Mouse (Mus musculus): ENCODE measurements around the gene Mybl2.

Gene Mybl2

DNA sequence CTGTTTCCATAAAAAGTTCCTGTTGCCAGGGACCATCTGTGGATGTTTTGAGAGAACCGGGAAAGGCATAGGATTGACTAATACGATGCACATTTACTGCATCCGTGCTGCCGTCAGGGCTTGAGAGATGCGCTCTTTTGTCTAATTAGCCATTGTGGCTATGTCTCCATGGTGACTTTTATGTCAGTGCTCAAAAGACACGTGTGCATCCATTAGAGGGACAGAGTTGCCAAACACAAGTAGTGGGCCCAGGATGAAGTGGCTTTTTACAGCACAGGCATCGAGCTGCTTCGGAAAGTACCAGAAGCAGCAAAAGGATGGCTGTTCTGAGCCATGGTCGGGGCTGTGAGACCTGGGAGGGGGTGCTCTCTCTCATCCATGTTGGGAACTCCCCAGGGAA lies 53.9 kb downstream of the Mybl2 start:
- no peak for DNase-seq (ENCODE audit: extremely low read depth, insufficient read length, low spot score)

DNA sequence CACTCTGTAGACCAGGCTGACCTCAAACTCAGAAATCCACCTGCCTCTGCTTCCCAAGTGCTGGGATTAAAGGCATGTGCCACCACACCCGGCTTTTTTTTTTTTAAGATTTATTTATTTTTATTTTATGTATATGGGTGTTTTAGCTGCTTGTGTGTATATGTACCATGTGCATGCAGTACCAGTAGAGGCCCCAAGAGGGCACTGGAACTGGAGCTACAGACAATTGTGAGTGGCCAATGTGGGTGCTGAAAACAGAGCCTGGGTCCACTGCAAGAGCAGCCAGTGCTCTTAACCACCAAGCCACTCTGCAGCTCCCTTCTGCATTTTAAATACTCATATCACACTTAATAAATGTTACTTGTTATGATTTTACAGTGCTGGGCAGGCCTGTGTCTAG lies 56.2 kb downstream of the Mybl2 start:
- no peak for DNase-seq (ENCODE audit: extremely low read depth, insufficient read length, low spot score)

DNA sequence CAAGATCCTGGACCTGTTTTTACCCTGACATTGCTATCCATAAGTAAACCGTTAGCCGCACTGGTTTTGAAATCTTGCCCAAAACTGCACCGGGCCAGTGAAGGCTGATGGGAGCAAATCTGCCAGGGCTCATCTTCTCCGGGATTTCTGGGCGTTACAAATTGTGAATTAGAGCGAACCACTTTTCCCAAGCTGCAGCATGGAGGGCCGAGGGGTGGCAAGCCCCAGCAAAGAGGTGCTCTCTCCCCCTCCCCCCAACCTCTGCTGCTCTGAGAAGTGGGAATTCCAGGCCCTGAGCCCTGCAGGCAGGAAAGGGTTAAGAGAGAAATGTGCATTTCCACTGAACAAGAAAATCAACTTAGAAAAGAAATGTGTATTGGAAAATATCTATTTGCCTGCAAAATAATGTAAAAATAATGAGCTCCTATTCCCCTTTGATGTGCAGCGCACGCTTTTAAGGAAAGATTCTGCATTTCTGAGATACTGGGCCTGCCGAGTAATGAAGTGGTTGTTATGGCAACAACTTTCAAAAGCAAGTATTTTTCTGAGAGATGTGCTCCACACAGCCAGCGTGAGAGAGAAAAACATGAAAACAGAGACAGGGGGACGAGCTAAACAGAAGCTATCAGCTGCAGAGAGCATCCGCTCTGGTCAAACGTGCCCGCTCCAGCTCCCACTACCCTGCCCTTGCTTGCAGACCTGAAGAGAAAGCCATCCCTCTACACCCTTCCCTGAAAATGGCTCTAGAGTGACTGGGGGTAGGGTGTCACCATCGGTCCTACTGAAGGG lies 57.1 kb downstream of the Mybl2 start:
- no peak for DNase-seq (ENCODE audit: extremely low read depth, insufficient read length, low spot score)

DNA sequence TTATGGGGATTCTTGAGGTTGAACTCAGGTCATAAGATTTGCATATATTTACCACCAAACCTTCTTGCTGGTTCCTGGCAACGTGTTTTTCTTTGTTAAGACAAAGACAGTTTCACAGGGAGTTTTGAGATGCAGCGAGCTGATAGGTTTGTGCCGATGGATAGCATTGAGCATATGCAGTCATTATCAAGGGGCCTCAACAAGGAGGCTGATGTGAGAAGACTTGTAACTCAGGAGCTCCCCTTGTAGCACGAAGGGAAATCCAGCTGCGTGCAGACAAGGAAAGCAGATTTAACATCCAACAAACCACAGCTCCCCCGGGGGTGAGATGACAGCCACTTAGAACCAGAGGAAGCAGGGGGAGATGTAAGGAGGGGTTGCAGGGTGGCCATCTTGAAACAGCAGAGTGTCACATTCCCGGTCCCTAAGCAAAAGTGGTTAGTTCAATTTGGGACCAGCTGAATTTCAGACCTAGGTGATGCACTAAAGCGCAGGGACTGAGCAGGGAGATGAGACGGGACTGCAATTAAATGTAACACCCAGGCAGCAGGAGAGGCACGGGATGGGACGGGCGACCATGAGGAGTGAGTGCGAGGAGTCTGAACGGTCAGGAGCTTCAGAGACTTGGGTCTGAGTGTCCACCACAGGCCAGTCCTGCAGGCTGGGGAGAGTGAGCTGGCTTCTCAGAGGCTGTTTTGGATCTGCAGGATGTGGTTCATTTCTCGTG lies 66.3 kb downstream of the Mybl2 start:
- no peak for DNase-seq (ENCODE audit: extremely low read depth, insufficient read length, low spot score)

DNA sequence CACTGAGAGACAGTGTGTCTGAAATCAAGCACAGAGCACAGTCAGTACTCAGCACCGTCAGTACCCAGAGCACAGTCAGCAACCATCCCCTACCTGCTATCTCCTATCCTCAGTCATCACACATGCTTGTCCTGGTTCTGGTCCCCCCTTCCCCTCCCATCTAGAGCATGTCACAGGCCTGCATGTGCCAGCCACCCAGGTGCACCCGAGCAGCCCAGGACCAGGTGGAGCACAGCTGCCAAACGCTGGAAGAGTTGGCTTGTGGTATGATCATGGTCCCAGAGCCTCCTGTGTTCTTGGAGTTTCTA lies 66.8 kb downstream of the Mybl2 start:
- DNase-seq (ENCODE audit: extremely low read depth, insufficient read length, low spot score) = no peak

DNA sequence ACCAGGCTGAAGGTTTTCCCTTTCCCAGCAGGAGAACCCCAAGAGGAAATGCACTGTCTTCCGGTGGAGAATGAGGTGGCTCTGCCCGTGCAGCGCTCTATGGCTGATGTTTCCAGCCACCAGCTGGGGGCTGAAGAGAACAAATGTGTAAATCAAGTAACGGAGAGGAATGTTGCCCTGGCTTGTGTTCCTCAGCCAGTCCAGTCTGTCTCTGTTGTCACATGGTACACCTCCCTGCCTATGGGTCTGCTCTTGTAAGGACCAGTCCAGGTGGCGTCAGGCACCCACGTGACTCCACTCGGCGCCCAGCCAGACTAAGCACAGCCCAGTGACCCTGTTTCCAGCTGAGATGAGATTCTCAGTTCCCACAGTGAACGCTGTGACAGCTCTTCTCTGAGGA lies 67.8 kb downstream of the Mybl2 start:
- DNase-seq (ENCODE audit: extremely low read depth, insufficient read length, low spot score) = no peak

GRCm38 (mm10) chr2:163123496-163123895 lies 69.0 kb downstream of the Mybl2 start:
- DNase-seq (ENCODE audit: extremely low read depth, insufficient read length, low spot score) = no peak

DNA sequence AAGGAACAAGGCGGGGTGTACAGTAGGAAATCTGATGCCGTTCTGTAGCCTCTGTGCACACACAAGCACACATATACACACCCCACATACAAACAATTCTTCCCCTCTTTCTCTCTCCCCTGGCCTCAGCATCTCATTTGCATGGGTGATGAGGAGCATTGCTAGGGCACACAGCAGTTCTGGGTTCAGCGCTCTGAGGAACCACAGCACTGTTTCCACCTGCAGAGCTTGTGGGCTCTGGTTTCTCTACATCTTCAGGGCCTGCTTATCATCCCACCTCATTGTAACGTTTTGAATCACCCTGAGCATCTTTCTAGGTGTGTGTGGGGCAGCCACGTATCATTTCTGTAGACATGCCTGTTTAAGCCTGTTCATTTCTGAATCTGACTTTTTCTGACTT lies 76.3 kb downstream of the Mybl2 start:
- no peak for DNase-seq (ENCODE audit: extremely low read depth, insufficient read length, low spot score)

DNA sequence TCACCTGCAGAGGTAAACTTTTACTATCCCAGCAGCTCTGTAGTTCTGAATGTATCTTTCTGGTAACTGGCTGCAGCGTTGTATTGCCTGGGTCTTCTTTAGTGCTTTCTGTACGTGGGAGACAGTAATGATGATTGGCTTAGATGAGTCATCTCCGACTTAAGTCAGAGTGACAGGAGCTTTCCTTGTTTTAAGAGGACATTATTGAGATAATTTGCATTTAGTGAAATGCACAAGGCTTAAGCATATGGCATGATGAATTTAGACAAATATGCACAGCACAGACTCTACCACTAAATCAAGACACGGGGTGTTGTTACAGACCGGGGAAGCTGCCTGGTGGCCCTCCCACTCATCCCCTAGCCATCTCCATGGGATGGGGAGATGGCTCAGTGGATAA lies 77.8 kb downstream of the Mybl2 start:
- DNase-seq (ENCODE audit: extremely low read depth, insufficient read length, low spot score) = no peak

All from 3134 (cell line).